Mouse (Mus musculus): ENCODE measurements around the gene Arcn1. TPM values are rescaled to one million over a fixed set of nuclear protein-coding genes. Genes with fewer than 3 reads are reported as not detected.
A peak's percentile ranks its signal among the peaks of the same experiment; 100 is the strongest.

Gene Arcn1
- polyA plus RNA-seq, 1 experiment from 2014 or later = 192 TPM

GRCm38 (mm10) chr9:44724223-44724622, 43.4 kb downstream of the Arcn1 start:
- Histone ChIP-seq H3K27me3 (no peaks in the 10 kb centered on the region), H3K9me3 (no peaks in the 10 kb centered on the region), H3K27ac (peak overlapping the region; percentile 81), H3K9ac (no peak overlapping the region), H3K4me1 (peaks cover 79% of the 10 kb centered on the region), H3K36me3 (0 out of 2 replicates have a peak, but pooled peaks cover 2% of the 10 kb centered on the region), H3K4me2 (peak overlapping the region; percentile 26; the same call in 1 of the 2 replicates), H3K4me3 (no peak overlapping the region)
- WGBS = 59% methylated on average over 6 of the region's 6 CpGs
- no peak for ATAC-seq (ENCODE audit: insufficient number of reproducible peaks, insufficient read depth, low FRiP score, low TSS enrichment, low read depth)

GRCm38 (mm10) chr9:44723521-44724041, 44.1 kb downstream of the Arcn1 start:
- Histone ChIP-seq H3K4me3 (no peak overlapping the region), H3K9me3 (no peaks in the 10 kb centered on the region), H3K36me3 (0 out of 2 replicates have a peak, but pooled peaks cover 2% of the 10 kb centered on the region), H3K4me1 (peaks cover 81% of the 10 kb centered on the region), H3K27ac (peak overlapping the region; percentile 81), H3K27me3 (no peaks in the 10 kb centered on the region), H3K4me2 (0 out of 2 replicates have a peak overlapping the region, but pooled peaks have one; percentile 20), H3K9ac (no peak overlapping the region)
- WGBS = 55% methylated on average over 11 of the region's 11 CpGs
- ATAC-seq (ENCODE audit: insufficient number of reproducible peaks, insufficient read depth, low FRiP score, low TSS enrichment, low read depth) = no peak; the same call in 1 of the 2 replicates

- Histone ChIP-seq H3K4me2 (0 out of 2 replicates have a peak overlapping the region, but pooled peaks have one; percentile 20), H3K9ac (no peak overlapping the region)
- 34% methylated on average over 7 of the region's 7 CpGs for WGBS
These were observed 44.6 kb downstream of the Arcn1 start for GRCm38 (mm10) chr9:44723008-44723407.

GRCm38 (mm10) chr9:44722575-44722974, 45.1 kb downstream of the Arcn1 start:
- H3K4me3 ChIP-seq = no peak overlapping the region
- no peak overlapping the region for H3K4me2 ChIP-seq
- H3K27me3 ChIP-seq = no peaks in the 10 kb centered on the region
- WGBS = 62% methylated on average over 7 of the region's 7 CpGs
- peaks cover 79% of the 10 kb centered on the region for H3K4me1 ChIP-seq
- H3K27ac ChIP-seq = peak overlapping the region; percentile 81
- no peak for ATAC-seq (ENCODE audit: insufficient number of reproducible peaks, insufficient read depth, low FRiP score, low TSS enrichment, low read depth)
- peaks cover 11% of the 10 kb centered on the region for H3K36me3 ChIP-seq
- no peak overlapping the region for H3K9ac ChIP-seq
- H3K9me3 ChIP-seq = no peaks in the 10 kb centered on the region

More at GRCm38 (mm10) chr9:44723008-44723407, 44.6 kb downstream of the Arcn1 start:
- ATAC-seq (ENCODE audit: insufficient number of reproducible peaks, insufficient read depth, low FRiP score, low TSS enrichment, low read depth) = no peak
- Histone ChIP-seq H3K4me3 (no peak overlapping the region), H3K27me3 (no peaks in the 10 kb centered on the region), H3K27ac (peak overlapping the region; percentile 81), H3K36me3 (peaks cover 7% of the 10 kb centered on the region), H3K4me1 (peaks cover 81% of the 10 kb centered on the region), H3K9me3 (no peaks in the 10 kb centered on the region)

GRCm38 (mm10) chr9:44721877-44722186, 45.8 kb downstream of the Arcn1 start:
- Histone ChIP-seq H3K4me2 (peak overlapping the region; percentile 79), H3K36me3 (peaks cover 15% of the 10 kb centered on the region), H3K9me3 (no peaks in the 10 kb centered on the region), H3K4me3 (peak overlapping the region; percentile 68), H3K27me3 (no peaks in the 10 kb centered on the region), H3K27ac (peak overlapping the region; percentile 81), H3K9ac (peak overlapping the region; percentile 82; the same call in 1 of the 2 replicates), H3K4me1 (peaks cover 77% of the 10 kb centered on the region)
- WGBS = 89% methylated on average over 3 of the region's 3 CpGs
- no peak for ATAC-seq (ENCODE audit: insufficient number of reproducible peaks, insufficient read depth, low FRiP score, low TSS enrichment, low read depth)

- peak overlapping the region; percentile 79 for H3K4me2 ChIP-seq
- peak overlapping the region; percentile 68 for H3K4me3 ChIP-seq
- under 1% methylated on average over 40 of the region's 40 CpGs for WGBS
- no peaks in the 10 kb centered on the region for H3K27me3 ChIP-seq
- peak; percentile 72 for ATAC-seq (ENCODE audit: insufficient number of reproducible peaks, insufficient read depth, low FRiP score, low TSS enrichment, low read depth)
- peak overlapping the region; percentile 81 for H3K27ac ChIP-seq
- peaks cover 72% of the 10 kb centered on the region for H3K4me1 ChIP-seq
- H3K9me3 ChIP-seq = no peaks in the 10 kb centered on the region
- peak overlapping the region; percentile 82 for H3K9ac ChIP-seq
- peaks cover 18% of the 10 kb centered on the region for H3K36me3 ChIP-seq
These were observed 46.3 kb downstream of the Arcn1 start for GRCm38 (mm10) chr9:44721154-44721876.

- peaks cover 66% of the 10 kb centered on the region for H3K4me1 ChIP-seq
- H3K9me3 ChIP-seq = no peaks in the 10 kb centered on the region
- peak overlapping the region; percentile 81 for H3K27ac ChIP-seq
- no peak for ATAC-seq (ENCODE audit: insufficient number of reproducible peaks, insufficient read depth, low FRiP score, low TSS enrichment, low read depth)
- peak overlapping the region; percentile 79 for H3K4me2 ChIP-seq
- 16% methylated on average over 9 of the region's 9 CpGs for WGBS
- peak overlapping the region; percentile 68 for H3K4me3 ChIP-seq
- H3K9ac ChIP-seq = peak overlapping the region; percentile 82
- no peaks in the 10 kb centered on the region for H3K27me3 ChIP-seq
- peaks cover 26% of the 10 kb centered on the region for H3K36me3 ChIP-seq
These were observed 47.1 kb downstream of the Arcn1 start for GRCm38 (mm10) chr9:44720358-44721153.

- 79% methylated on average over 8 of the region's 8 CpGs for WGBS
- Histone ChIP-seq H3K4me1 (peaks cover 59% of the 10 kb centered on the region), H3K9ac (peak overlapping the region; percentile 82), H3K4me3 (peak overlapping the region; percentile 68), H3K27ac (0 out of 2 replicates have a peak overlapping the region, but pooled peaks have one; percentile 81), H3K4me2 (peak overlapping the region; percentile 79), H3K36me3 (peaks cover 33% of the 10 kb centered on the region), H3K27me3 (no peaks in the 10 kb centered on the region), H3K9me3 (no peaks in the 10 kb centered on the region)
- ATAC-seq (ENCODE audit: insufficient number of reproducible peaks, insufficient read depth, low FRiP score, low TSS enrichment, low read depth) = no peak
These were observed 47.9 kb downstream of the Arcn1 start for GRCm38 (mm10) chr9:44719632-44720357.

- H3K4me2 ChIP-seq = peak overlapping the region; percentile 79
- H3K9ac ChIP-seq = no peak overlapping the region
- H3K4me3 ChIP-seq = no peak overlapping the region
- H3K4me1 ChIP-seq = peaks cover 51% of the 10 kb centered on the region
- H3K27ac ChIP-seq = no peak overlapping the region
- ATAC-seq (ENCODE audit: insufficient number of reproducible peaks, insufficient read depth, low FRiP score, low TSS enrichment, low read depth) = no peak
- H3K36me3 ChIP-seq = peaks cover 40% of the 10 kb centered on the region
- no peaks in the 10 kb centered on the region for H3K27me3 ChIP-seq
- H3K9me3 ChIP-seq = no peaks in the 10 kb centered on the region
- 75% methylated on average over 12 of the region's 12 CpGs for WGBS
These were observed 48.6 kb downstream of the Arcn1 start for GRCm38 (mm10) chr9:44718937-44719631.

- Histone ChIP-seq H3K4me1 (peaks cover 44% of the 10 kb centered on the region), H3K27ac (no peak overlapping the region), H3K36me3 (peaks cover 52% of the 10 kb centered on the region), H3K9me3 (no peaks in the 10 kb centered on the region), H3K4me3 (no peak overlapping the region), H3K27me3 (no peaks in the 10 kb centered on the region), H3K4me2 (no peak overlapping the region), H3K9ac (no peak overlapping the region)
- no peak for ATAC-seq (ENCODE audit: insufficient number of reproducible peaks, insufficient read depth, low FRiP score, low TSS enrichment, low read depth)
- 79% methylated on average over 10 of the region's 10 CpGs for WGBS
These were observed 49.8 kb downstream of the Arcn1 start for GRCm38 (mm10) chr9:44717822-44718242.

All from embryonic facial prominence, embryonic 13.5 days (tissue).